Mouse (Mus musculus) kidney, adult 2 months (tissue): ENCODE measurements at regions not wholly inside any gene's neighbourhood (a gene's known extent, or its start where the extent isn't known, plus 50 kb on each side); places are given as distances from the start of the nearest gene placed in this dataset.

Experiments used
- CTCF ChIP-seq: fragments of 200-500 bp; conservative IDR thresholded peaks from 2 replicates; pipeline ENCODE4 v1.5.1; 2011; ENCODE audit warnings: low read depth, mild to moderate bottlenecking, control low read depth, low read length, moderate library complexity, mixed read lengths; ENCODE audit not compliant: insufficient read depth, insufficient read length
- POLR2A ChIP-seq: fragments of 200-500 bp; IDR thresholded peaks from one replicate; pipeline ENCODE4 v1.6.1; 2011; ENCODE audit warnings: low read depth, low read length, control low read depth

GRCm38 (mm10) chr10:116645631-116646030 lies 64.3 kb upstream of the Cnot2 start:
- no peak for TF ChIP-seq POLR2A
- no peak for TF ChIP-seq CTCF
